Mouse (Mus musculus): ENCODE results near the gene Myl6b.

DNA sequence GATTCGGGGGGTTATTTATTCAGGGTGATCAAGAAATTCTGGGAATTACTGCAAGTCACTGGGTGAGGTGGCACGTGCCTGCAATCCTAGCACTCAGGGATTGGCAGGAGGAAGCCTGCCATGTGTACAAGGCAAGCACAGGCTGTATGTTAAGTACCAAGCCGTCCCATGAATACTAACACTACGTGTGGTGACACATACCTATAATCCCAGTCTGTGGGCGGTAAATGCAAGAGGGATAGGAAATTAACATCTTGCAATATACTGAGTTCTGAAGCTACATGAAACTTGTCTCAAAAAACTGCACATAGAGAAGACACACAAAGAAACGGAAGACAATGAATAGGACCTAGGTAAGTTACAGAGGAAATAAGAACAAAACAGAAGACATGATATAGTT lies 47.5 kb downstream of the Myl6b start:
- no peak for TF ChIP-seq CTCF (IDR thresholded peaks at IDR 0.05; ENCODE audit: control insufficient read depth, insufficient read depth, low read length)
- no peak for TF ChIP-seq POLR2A (IDR thresholded peaks at IDR 0.05; ENCODE audit: borderline replicate concordance, control insufficient read depth, low read depth, low read length)

Measured in bone marrow, adult 2 months (tissue).